Mouse (Mus musculus) limb, embryonic 10.5 days (tissue): ENCODE results near the gene Kri1. TPM values are rescaled to one million over a fixed set of nuclear protein-coding genes. Genes with fewer than 3 reads are reported as not detected.
"Not testable (repeated sequence)": the region's sequence is repeated elsewhere in the genome, so short reads cannot be mapped to it uniquely, and the experiment has no call there.

Source experiments
- DNase-seq: peaks from one replicate; pipeline ENCODE4 v3.0.0-alpha.2; 2017; ENCODE audit warnings: low spot score
- H3K27ac ChIP-seq: fragments of 300-500 bp; sonication (generic); 2 replicates; pipeline ENCODE4 v1.5.1; 2016; ENCODE audit warnings: mild to moderate bottlenecking
- H3K27me3 ChIP-seq: fragments of 300-500 bp; sonication (generic); 2 replicates; pipeline ENCODE4 v1.6.1; 2016; ENCODE audit warnings: low read depth, mild to moderate bottlenecking; ENCODE audit not compliant: poor library complexity, severe bottlenecking
- H3K36me3 ChIP-seq: fragments of 300-500 bp; sonication (generic); 2 replicates; pipeline ENCODE4 v1.6.1; 2016; ENCODE audit warnings: mild to moderate bottlenecking, moderate library complexity
- H3K4me1 ChIP-seq: fragments of 300-500 bp; sonication (generic); 2 replicates; pipeline ENCODE4 v1.6.1; 2016
- H3K4me3 ChIP-seq: fragments of 300-500 bp; sonication (generic); 2 replicates; pipeline ENCODE4 v1.5.1; 2016; ENCODE audit warnings: mild to moderate bottlenecking, moderate library complexity
- H3K9me3 ChIP-seq: fragments of 300-500 bp; sonication (generic); replicated peaks from 2 replicates; pipeline ENCODE4 v1.6.1; 2016; ENCODE audit warnings: mild to moderate bottlenecking
- WGBS: fragments of 180-500 bp; shearing (Covaris S2); methylation state at CpG from one replicate; pipeline ENCODE4 v1.1.7; 2016; 5-methylcytosine and 5-hydroxymethylcytosine counted together
- polyA plus RNA-seq: library from polyadenylated mRNA; unstranded; fragments of >200 nt; fragmentation: Nextera tagmentation; extraction: Ambion mirVana; gene quantifications from 2 replicates; pipeline ENCODE4 v1.2.1, GENCODE M21; 2016

The Kri1 gene
- polyA plus RNA-seq, 1 experiment from 2014 or later: 19.1 TPM

GRCm38 (mm10) chr9:21283591-21283990, 4.2 kb downstream of the Kri1 start:
- H3K27me3 ChIP-seq: no peaks in the 10 kb centered on the region
- 92% methylated on average over 5 of the region's 5 CpGs for WGBS
- no peak overlapping the region for H3K27ac ChIP-seq
- H3K9me3 ChIP-seq: no peaks in the 10 kb centered on the region
- H3K4me3 ChIP-seq: no peak overlapping the region
- H3K4me1 ChIP-seq: peaks cover 20% of the 10 kb centered on the region
- peaks cover 74% of the 10 kb centered on the region for H3K36me3 ChIP-seq
- no peak for DNase-seq

DNA sequence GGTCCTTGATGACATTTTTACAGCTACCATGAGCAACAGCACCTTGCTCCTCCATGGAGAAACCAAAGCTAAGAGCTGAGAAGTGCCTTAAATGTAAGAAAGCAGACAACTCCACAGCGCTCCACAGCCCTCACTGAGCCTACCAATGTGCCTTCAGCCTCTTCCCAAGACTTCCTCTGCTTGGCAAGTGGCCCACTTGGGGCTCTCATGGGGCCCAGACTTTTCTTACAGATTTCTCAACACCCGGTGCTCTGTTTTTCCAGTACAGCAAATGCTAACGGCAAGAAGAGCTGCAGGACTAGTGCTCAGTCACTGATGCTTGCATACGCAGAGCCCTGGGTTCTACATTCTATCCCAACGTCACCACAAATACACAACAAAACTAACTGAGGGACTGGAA, 10.0 kb downstream of the Kri1 start:
- H3K27ac ChIP-seq: no peak overlapping the region
- no peaks in the 10 kb centered on the region for H3K27me3 ChIP-seq
- H3K36me3 ChIP-seq: peaks cover 97% of the 10 kb centered on the region
- no peak for DNase-seq
- H3K9me3 ChIP-seq: no peaks in the 10 kb centered on the region
- no peak overlapping the region for H3K4me3 ChIP-seq
- WGBS: 96% methylated on average over 5 of the region's 5 CpGs
- H3K4me1 ChIP-seq: no peaks in the 10 kb centered on the region

- Histone ChIP-seq H3K9me3 (no peaks in the 10 kb centered on the region), H3K36me3 (peaks cover 98% of the 10 kb centered on the region), H3K4me3 (no peak overlapping the region), H3K4me1 (no peaks in the 10 kb centered on the region), H3K27me3 (no peaks in the 10 kb centered on the region), H3K27ac (no peak overlapping the region)
- no peak for DNase-seq
- WGBS: 86% methylated on average over 8 of the region's 8 CpGs
Observed at GRCm38 (mm10) chr9:21276307-21276706, 11.5 kb downstream of the Kri1 start.

- 90% methylated on average over 12 of the region's 12 CpGs for WGBS
- no peak for DNase-seq
- no peaks in the 10 kb centered on the region for H3K27me3 ChIP-seq
- H3K27ac ChIP-seq: no peak overlapping the region
- H3K9me3 ChIP-seq: no peaks in the 10 kb centered on the region
- no peaks in the 10 kb centered on the region for H3K4me1 ChIP-seq
- H3K4me3 ChIP-seq: no peak overlapping the region
- peaks cover 98% of the 10 kb centered on the region for H3K36me3 ChIP-seq
Observed at GRCm38 (mm10) chr9:21275727-21276126, 12.0 kb downstream of the Kri1 start.

DNA sequence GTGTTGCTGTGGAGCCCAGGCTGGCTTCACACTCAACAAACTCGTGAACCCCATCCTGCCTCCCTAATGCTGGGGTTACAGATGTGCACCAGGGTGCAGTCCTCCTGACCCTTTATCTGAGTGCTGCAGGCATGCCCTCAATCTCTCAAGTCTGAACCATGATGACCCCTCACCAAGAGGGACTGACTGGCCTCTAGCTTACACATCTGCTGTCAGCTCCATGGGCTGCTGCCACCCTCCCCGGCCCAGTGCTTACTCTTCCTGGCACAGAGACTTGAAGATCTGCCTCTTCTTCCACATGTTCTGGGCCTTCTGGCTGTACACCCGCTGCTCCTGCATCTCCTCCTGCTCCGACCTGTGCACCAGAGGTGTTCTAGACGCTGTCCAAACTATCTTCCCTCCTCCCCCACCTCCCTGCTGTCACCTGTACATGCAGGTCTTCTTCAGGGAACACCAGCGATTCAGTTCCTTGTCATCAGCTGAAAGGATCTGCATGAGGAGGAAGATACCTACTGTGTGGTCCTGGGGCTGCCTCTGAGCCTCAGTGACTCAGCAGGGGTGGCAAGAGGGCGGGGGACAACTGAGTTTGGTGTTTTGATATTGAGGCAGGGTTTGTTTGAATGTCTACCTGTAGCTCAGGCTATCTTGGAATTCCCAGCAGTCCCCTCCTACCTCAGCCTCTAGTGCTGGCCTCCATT, 12.6 kb downstream of the Kri1 start:
- Histone ChIP-seq H3K4me1 (no peaks in the 10 kb centered on the region), H3K36me3 (peaks cover 99% of the 10 kb centered on the region), H3K27me3 (no peaks in the 10 kb centered on the region), H3K4me3 (no peak overlapping the region), H3K27ac (no peak overlapping the region), H3K9me3 (no peaks in the 10 kb centered on the region)
- 83% methylated on average over 7 of the region's 7 CpGs for WGBS
- no peak for DNase-seq

GRCm38 (mm10) chr9:21274336-21274735, 13.4 kb downstream of the Kri1 start:
- Histone ChIP-seq H3K4me3 (no peak overlapping the region), H3K9me3 (no peaks in the 10 kb centered on the region), H3K27ac (no peak overlapping the region), H3K36me3 (peaks cover 97% of the 10 kb centered on the region), H3K27me3 (no peaks in the 10 kb centered on the region), H3K4me1 (no peaks in the 10 kb centered on the region)
- WGBS: 92% methylated on average over 3 of the region's 3 CpGs
- DNase-seq: no peak

- Histone ChIP-seq H3K9me3 (no peaks in the 10 kb centered on the region), H3K27ac (no peak overlapping the region), H3K4me1 (no peaks in the 10 kb centered on the region), H3K36me3 (peaks cover 97% of the 10 kb centered on the region), H3K4me3 (no peak overlapping the region), H3K27me3 (no peaks in the 10 kb centered on the region)
- no peak for DNase-seq
- WGBS: 81% methylated on average over 7 of the region's 7 CpGs
Observed at GRCm38 (mm10) chr9:21273520-21274228, 14.1 kb downstream of the Kri1 start.

- Histone ChIP-seq H3K4me1 (no peaks in the 10 kb centered on the region), H3K27me3 (no peaks in the 10 kb centered on the region), H3K4me3 (no peak overlapping the region), H3K9me3 (no peaks in the 10 kb centered on the region), H3K36me3 (peaks cover 98% of the 10 kb centered on the region), H3K27ac (no peak overlapping the region)
- DNase-seq: no peak
- WGBS: 88% methylated on average over 8 of the region's 8 CpGs
Observed at GRCm38 (mm10) chr9:21273094-21273493, 14.7 kb downstream of the Kri1 start.

DNA sequence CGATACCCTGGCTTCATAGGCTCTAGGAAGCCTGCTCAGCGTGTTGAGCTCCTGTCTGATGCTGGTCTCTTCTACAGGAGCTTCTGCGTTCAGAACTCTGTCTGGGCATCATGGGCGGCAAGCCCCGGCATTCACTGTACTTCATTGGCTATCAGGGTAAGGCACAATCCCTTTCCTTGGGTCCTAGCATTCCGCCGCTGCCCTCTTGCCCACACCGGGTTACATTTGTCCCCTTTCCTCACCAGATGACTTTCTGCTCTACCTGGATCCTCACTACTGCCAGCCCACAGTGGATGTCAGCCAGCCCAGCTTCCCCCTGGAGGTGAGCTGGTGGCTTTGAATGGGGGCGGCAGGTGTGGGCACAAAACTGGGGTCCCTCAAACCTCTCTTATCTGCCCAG, 15.4 kb downstream of the Kri1 start:
- no peak overlapping the region for H3K27ac ChIP-seq
- DNase-seq: no peak
- no peak overlapping the region for H3K4me3 ChIP-seq
- H3K9me3 ChIP-seq: no peaks in the 10 kb centered on the region
- no peaks in the 10 kb centered on the region for H3K4me1 ChIP-seq
- H3K36me3 ChIP-seq: peaks cover 98% of the 10 kb centered on the region
- H3K27me3 ChIP-seq: no peaks in the 10 kb centered on the region
- 91% methylated on average over 9 of the region's 9 CpGs for WGBS

DNA sequence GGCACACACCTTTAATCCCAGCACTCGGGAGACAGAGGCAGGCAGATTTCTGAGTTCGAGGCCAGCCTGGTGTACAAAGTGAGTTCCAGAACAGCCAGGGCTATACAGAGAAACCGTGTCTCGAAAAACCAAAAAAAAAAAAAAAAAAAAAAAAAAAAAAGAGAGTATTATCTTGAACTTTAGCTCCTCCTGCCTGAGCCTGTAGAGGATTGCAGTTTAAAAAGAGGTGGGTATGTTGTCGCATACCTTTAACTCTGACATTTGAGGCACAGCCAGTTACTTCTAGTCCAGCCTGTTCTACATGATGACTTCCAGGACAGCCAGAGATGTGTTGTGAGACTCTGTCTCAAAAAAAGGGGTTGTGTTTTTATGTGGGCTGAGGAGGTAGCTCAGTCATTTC, 18.2 kb downstream of the Kri1 start:
- WGBS: 85% methylated on average over 5 of the region's 5 CpGs
- H3K27me3 ChIP-seq, H3K4me3 ChIP-seq, DNase-seq, H3K27ac ChIP-seq, H3K9me3 ChIP-seq: not testable (repeated sequence)
- peaks cover 79% of the 10 kb centered on the region for H3K36me3 ChIP-seq
- H3K4me1 ChIP-seq: peaks cover 20% of the 10 kb centered on the region

- peaks cover 67% of the 10 kb centered on the region for H3K36me3 ChIP-seq
Observed at GRCm38 (mm10) chr9:21268305-21268704, 19.5 kb downstream of the Kri1 start.

GRCm38 (mm10) chr9:21266889-21267288, 20.9 kb downstream of the Kri1 start:
- peaks cover 24% of the 10 kb centered on the region for H3K4me1 ChIP-seq
- no peaks in the 10 kb centered on the region for H3K9me3 ChIP-seq
- 87% methylated on average over 5 of the region's 5 CpGs for WGBS
- DNase-seq: no peak
- H3K4me3 ChIP-seq: 0 out of 2 replicates have a peak overlapping the region, but pooled peaks have one; percentile 6
- H3K27ac ChIP-seq: no peak overlapping the region
- peaks cover 52% of the 10 kb centered on the region for H3K36me3 ChIP-seq
- no peaks in the 10 kb centered on the region for H3K27me3 ChIP-seq

More at GRCm38 (mm10) chr9:21268305-21268704, 19.5 kb downstream of the Kri1 start:
- Histone ChIP-seq H3K27ac (no peak overlapping the region), H3K4me1 (peaks cover 24% of the 10 kb centered on the region), H3K27me3 (no peaks in the 10 kb centered on the region), H3K9me3 (no peaks in the 10 kb centered on the region), H3K4me3 (no peak overlapping the region)
- 95% methylated on average over 16 of the region's 16 CpGs for WGBS
- DNase-seq: no peak

GRCm38 (mm10) chr9:21265611-21266010, 22.2 kb downstream of the Kri1 start:
- 5% methylated on average over 11 of the region's 11 CpGs for WGBS
- peak overlapping the region; percentile 88 for H3K27ac ChIP-seq
- peak overlapping the region; percentile 83 for H3K4me3 ChIP-seq
- no peaks in the 10 kb centered on the region for H3K9me3 ChIP-seq
- H3K4me1 ChIP-seq: peaks cover 26% of the 10 kb centered on the region
- H3K27me3 ChIP-seq: no peaks in the 10 kb centered on the region
- peaks cover 40% of the 10 kb centered on the region for H3K36me3 ChIP-seq
- no peak for DNase-seq
